Mouse (Mus musculus): ENCODE data around the gene Mctp2. TPM values are rescaled to one million over a fixed set of nuclear protein-coding genes. Genes with fewer than 3 reads are reported as not detected.

Mctp2 gene
- polyA plus RNA-seq, 1 experiment = 1.3 TPM

DNA sequence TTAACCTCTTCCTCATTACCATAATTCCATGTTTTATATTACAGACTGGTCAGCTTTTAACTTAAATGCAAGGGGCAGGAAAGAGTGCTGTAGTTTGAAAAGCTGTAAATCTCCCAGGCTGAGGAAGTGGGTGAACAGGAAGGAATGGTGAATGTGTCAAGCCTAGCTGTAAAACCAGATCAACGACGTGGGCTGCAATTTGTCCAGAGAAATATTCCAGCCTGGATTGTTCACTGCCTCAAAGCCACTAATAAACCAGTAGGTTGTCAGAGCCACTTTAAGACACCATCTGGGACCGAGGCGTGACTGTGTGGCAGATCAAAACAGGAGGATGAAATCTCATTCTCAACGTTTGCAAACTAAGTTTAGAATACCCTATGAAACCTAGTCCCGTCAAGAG lies 99.6 kb downstream of the Mctp2 start:
- WGBS = 57% methylated on average over 6 of the region's 6 CpGs
- no peak for TF ChIP-seq POLR2A (IDR thresholded peaks at IDR 0.05; ENCODE audit: borderline replicate concordance, extremely low read depth, low read depth, low read length)
- no peak for TF ChIP-seq CTCF (IDR thresholded peaks at IDR 0.05; ENCODE audit: insufficient read depth, low read length)
- DNase-seq = no peak
- H3K4me1 ChIP-seq (ENCODE audit: control insufficient read depth, insufficient read depth, low read length) = no peaks in the 10 kb centered on the region
- H3K4me3 ChIP-seq (replicated peaks; ENCODE audit: extremely low read depth, low read depth, low read length) = no peak overlapping the region

DNA sequence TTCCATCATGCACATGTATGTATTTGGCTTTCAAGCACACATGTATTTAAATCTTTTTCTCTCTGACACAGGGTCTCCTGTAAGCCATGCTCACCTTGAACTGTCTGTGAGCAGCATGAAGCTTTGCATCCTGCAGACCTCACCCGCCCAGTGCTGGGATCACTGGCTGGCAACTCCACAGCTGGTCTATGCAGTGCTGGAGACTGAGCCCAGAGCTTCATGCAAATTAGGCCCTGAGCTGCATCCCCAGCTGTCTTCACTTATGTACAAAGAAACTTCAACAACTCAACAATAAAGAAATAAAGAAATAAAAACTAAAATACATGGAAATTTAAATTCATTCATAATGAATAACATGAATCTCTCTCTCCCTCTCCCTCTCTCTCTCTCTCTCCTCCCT lies 110.7 kb downstream of the Mctp2 start:
- no peak for TF ChIP-seq POLR2A (IDR thresholded peaks at IDR 0.05; ENCODE audit: borderline replicate concordance, extremely low read depth, low read depth, low read length)
- no peak for TF ChIP-seq CTCF (IDR thresholded peaks at IDR 0.05; ENCODE audit: insufficient read depth, low read length)

DNA sequence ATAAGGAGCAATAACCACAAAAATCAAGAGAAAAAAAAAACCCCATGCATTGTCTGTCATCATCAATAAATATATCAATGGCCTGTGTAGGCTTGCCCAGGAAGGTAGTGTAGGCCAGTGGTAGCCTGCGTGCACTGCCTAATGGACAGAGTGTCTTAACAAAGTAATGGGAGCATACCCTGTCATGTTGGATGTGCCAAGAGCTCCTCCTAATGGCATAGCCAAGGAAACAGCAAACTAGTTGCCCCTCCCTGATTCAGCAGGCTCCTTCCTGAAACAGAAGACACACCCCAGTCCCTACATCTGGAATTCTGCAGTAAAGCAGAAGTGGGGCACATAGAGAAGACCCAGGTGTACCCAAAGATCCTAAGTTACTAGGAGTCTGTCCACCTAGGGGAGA lies 113.1 kb downstream of the Mctp2 start:
- DNase-seq = no peak
- Histone ChIP-seq H3K4me1 (ENCODE audit: control insufficient read depth, insufficient read depth, low read length) (no peaks in the 10 kb centered on the region), H3K4me3 (replicated peaks; ENCODE audit: extremely low read depth, low read depth, low read length) (no peak overlapping the region)
- TF ChIP-seq CTCF (IDR thresholded peaks at IDR 0.05; ENCODE audit: insufficient read depth, low read length) (no peak), POLR2A (IDR thresholded peaks at IDR 0.05; ENCODE audit: borderline replicate concordance, extremely low read depth, low read depth, low read length) (no peak)
- WGBS = 59% methylated on average over 1 of the region's 1 CpGs

More for the DNA sequence above, 110.7 kb downstream of the Mctp2 start:
- no peak for DNase-seq
- H3K4me3 ChIP-seq (replicated peaks; ENCODE audit: extremely low read depth, low read depth, low read length) = no peak overlapping the region
- 91% methylated on average over 1 of the region's 1 CpGs for WGBS
- no peaks in the 10 kb centered on the region for H3K4me1 ChIP-seq (ENCODE audit: control insufficient read depth, insufficient read depth, low read length)

DNA sequence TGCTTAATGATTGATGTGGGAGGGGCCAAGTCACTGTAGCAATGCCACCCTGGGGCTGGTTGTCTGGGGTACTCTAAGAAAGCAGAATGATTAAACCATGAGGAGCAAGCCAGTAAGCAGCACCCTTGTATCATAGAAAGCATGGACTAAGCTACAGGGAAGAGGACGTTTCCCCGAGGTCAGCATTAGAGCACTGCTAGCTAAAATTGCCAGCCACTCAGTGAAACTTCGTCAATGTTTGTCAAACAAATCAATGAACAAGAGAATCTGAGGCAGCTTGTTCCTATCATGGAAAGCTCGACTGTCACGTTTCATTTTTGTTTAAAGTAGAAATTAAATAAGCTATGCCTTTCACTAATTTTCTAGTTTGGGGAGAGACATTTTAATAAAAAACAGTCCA lies 124.8 kb downstream of the Mctp2 start:
- no peak for DNase-seq
- Histone ChIP-seq H3K4me1 (ENCODE audit: control insufficient read depth, insufficient read depth, low read length) (no peaks in the 10 kb centered on the region), H3K4me3 (replicated peaks; ENCODE audit: extremely low read depth, low read depth, low read length) (no peak overlapping the region)
- TF ChIP-seq CTCF (IDR thresholded peaks at IDR 0.05; ENCODE audit: insufficient read depth, low read length) = no peak
- no peak for TF ChIP-seq POLR2A (IDR thresholded peaks at IDR 0.05; ENCODE audit: borderline replicate concordance, extremely low read depth, low read depth, low read length)
- 58% methylated on average over 5 of the region's 5 CpGs for WGBS

DNA sequence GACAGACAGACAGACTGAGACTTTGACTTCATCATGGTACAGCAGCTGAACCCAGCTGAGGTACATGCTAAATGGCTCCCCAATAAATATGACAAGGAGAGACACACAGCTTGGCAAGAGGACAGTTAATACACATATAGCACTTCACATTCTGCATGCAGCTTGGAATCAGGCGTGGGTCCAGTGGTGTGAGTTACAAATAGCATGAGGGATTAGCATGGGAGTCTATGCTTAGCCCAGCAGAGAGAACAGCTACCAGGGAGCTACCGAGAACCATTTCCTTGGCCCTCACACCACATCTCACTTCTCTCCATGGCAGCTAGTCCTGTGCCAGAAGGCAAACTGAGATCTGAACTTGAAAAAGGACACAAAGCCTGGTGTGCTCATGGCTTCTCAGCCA lies 137.1 kb downstream of the Mctp2 start:
- DNase-seq = no peak
- Histone ChIP-seq H3K4me3 (replicated peaks; ENCODE audit: extremely low read depth, low read depth, low read length) (no peak overlapping the region), H3K4me1 (ENCODE audit: control insufficient read depth, insufficient read depth, low read length) (peaks cover 8% of the 10 kb centered on the region)
- WGBS = 77% methylated on average over 2 of the region's 2 CpGs
- TF ChIP-seq POLR2A (IDR thresholded peaks at IDR 0.05; ENCODE audit: borderline replicate concordance, extremely low read depth, low read depth, low read length) = no peak

DNA sequence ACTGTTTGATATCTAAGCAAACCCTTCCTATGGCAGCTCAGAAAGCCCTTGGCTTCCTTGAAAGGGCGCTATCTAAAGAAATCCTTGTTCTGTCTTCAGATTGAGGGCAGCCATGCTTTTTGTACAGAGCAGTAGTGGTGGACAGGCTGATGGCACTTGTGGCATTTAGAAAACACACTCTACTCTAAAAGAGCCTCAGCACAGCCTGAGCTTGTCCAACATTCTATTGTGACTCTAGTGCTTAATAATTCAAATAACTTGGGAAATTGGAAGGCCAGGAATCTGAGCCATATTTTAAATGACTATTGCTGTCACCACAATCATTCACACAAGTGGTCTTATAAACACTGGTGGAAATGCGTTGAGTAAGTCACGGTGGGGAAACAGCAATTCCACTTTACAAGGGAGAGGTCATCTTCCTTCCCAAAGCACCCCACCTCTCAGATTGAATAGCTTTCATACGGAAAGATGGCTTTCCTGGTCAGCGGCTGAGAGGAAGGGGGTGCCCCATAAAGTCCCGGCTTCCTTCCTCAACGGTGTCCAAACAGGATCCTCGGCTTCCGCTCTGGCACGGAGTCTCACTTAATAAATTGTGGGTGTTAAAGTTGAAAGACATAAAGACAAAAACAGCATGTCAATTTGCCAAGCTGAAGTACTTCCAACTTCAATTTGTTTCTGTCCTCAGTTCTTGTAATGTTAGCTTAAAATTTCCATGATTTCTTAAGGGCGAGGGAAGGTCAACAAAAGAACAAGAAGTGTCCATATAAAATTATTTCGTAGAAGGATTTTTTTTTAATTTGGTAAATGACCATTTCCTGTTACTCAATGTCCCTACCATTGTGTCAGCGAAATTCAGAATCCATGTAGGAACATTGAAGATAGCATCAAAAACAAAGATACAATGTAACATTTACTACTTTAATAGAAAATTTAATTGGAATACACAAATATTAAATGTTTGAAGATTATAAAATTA lies 140.4 kb downstream of the Mctp2 start:
- peak; percentile 36 for DNase-seq
- WGBS = 27% methylated on average over 13 of the region's 13 CpGs

DNA sequence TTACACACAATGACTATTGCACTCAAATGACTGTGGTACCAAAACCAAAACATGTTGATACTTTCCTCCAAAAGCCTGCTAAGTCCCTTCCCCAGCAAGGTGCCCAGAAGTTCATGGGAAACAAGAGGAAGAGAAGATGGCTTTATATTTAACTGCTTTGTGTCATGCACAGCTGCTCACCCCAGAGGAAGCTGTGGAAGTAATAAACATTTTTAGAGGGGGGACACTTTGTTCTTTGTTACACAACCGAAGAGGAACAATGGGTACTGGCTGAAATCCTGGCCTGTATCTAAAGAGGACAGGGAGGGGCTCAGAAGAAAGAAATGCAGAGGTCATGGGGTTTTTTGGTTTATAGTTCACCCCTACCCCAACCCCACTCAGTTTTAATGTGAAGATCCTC lies 144.2 kb downstream of the Mctp2 start:
- TF ChIP-seq POLR2A (IDR thresholded peaks at IDR 0.05; ENCODE audit: borderline replicate concordance, extremely low read depth, low read depth, low read length) = no peak
- no peak for TF ChIP-seq CTCF (IDR thresholded peaks at IDR 0.05; ENCODE audit: insufficient read depth, low read length)
- Histone ChIP-seq H3K4me1 (ENCODE audit: control insufficient read depth, insufficient read depth, low read length) (peaks cover 8% of the 10 kb centered on the region), H3K4me3 (replicated peaks; ENCODE audit: extremely low read depth, low read depth, low read length) (no peak overlapping the region)
- 26% methylated on average over 1 of the region's 1 CpGs for WGBS
- DNase-seq = no peak

More for the DNA sequence above, 140.4 kb downstream of the Mctp2 start:
- TF ChIP-seq CTCF (IDR thresholded peaks at IDR 0.05; ENCODE audit: insufficient read depth, low read length) (no peak), POLR2A (IDR thresholded peaks at IDR 0.05; ENCODE audit: borderline replicate concordance, extremely low read depth, low read depth, low read length) (no peak)
- H3K4me3 ChIP-seq (replicated peaks; ENCODE audit: extremely low read depth, low read depth, low read length) = no peak overlapping the region
- H3K4me1 ChIP-seq (ENCODE audit: control insufficient read depth, insufficient read depth, low read length) = peaks cover 8% of the 10 kb centered on the region

DNA sequence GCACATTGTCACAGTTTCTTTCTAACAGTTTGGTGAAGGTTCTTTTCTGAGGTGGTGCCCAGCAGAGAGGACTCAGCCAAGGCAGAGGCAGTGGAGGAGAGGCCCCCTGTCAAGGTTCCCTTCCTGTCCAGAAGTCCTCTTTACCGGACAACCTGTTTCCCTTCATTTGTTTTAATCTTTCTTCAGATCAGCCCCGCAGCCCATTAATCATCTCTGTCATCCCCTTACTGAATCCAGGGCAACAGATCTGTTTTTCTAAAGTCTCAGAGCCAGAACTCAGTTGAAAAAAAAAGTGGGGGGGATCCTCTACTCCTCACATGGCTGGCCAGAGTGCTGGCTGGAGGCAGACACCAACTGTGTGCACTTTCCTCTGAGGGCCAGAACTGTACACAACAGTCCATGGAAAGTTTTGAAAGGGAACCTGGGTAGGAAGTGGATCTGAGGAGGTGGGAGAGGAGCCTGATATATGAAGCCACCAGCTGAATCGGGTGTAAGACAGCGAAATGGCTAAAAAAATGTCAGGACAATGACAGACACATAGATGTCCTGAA lies 146.8 kb downstream of the Mctp2 start:
- Histone ChIP-seq H3K4me1 (ENCODE audit: control insufficient read depth, insufficient read depth, low read length) (no peaks in the 10 kb centered on the region; the same call in 1 of the 2 replicates), H3K4me3 (replicated peaks; ENCODE audit: extremely low read depth, low read depth, low read length) (no peak overlapping the region)
- TF ChIP-seq CTCF (IDR thresholded peaks at IDR 0.05; ENCODE audit: insufficient read depth, low read length) = no peak
- TF ChIP-seq POLR2A (IDR thresholded peaks at IDR 0.05; ENCODE audit: borderline replicate concordance, extremely low read depth, low read depth, low read length) = no peak
- WGBS = 58% methylated on average over 4 of the region's 4 CpGs
- DNase-seq = no peak

DNA sequence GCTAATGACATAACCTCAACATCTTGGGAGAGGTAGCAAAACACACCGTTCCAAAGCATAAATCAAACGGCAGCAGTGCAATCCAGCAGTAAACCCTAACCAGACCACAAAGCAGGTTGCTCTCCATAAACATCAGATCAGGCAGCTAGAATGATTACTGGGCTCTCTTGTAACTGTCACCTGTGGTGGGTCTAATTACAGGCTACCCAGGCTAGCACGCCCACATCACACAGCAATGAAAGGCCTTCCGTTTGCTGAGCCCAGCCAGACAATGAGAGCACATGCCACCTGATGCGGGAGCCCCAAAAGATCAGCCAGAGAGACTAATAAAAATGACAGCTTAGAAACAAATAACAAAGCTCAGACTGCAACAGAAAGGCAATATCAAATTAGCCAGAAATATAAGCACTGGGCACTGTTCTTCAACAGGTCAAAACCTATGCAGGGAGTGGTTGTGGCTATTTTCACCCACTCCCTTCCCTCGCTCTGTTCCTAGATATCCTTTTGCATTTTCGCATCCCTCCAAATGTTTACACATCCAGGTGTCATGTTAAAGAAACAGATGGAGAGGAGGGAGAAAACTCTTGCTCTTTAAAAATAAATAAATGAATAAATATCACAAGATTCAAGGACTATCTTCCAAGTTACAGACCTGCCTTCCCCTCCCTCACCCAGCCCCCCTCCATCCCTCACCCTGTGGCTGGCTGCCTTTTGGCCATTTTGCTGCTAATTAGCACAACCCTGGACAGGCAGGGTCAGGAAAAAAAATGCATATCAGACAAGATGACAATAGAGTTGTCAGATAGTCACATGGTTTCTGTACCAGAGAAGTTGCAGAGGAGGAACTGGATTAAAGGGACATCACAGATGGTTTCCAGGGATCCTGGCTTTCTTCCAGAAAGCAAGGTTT lies 155.4 kb downstream of the Mctp2 start:
- no peak for TF ChIP-seq POLR2A (IDR thresholded peaks at IDR 0.05; ENCODE audit: borderline replicate concordance, extremely low read depth, low read depth, low read length)
- TF ChIP-seq CTCF (IDR thresholded peaks at IDR 0.05; ENCODE audit: insufficient read depth, low read length) = no peak
- 73% methylated on average over 7 of the region's 7 CpGs for WGBS
- Histone ChIP-seq H3K4me1 (ENCODE audit: control insufficient read depth, insufficient read depth, low read length) (no peaks in the 10 kb centered on the region), H3K4me3 (replicated peaks; ENCODE audit: extremely low read depth, low read depth, low read length) (no peak overlapping the region)
- DNase-seq = no peak
